Mouse (Mus musculus): ENCODE data around the gene Ptpn4.

Ptpn4 gene

GRCm38 (mm10) chr1:119837035-119837751 is at the start of gene Ptpn4:
Gene Ptpn4, minus strand, starts transcription at chr1:119837613.
- DNase-seq (ENCODE audit: low spot score) = peak; percentile 95

DNA sequence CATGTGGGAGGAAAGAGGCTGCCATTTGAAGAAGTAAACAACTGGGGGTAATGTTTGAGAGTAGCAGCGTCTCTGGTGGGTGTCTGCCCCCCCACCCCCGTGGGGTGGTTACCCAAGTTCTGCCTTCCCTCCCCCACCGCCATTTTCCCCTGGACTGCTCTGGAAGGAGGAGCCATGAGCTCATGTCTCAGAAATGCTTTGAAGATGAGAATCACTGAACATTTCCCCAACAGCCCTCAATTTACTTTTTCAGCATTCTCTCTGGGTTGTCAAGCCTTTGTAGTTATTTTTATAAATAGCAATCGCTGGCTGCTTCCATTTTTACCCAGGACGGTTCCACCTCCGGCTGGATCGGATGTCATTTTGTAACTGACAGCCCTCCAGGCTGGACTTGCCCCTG is 48.9 kb upstream of the Ptpn4 start:
- DNase-seq (ENCODE audit: low spot score) = no peak

DNA sequence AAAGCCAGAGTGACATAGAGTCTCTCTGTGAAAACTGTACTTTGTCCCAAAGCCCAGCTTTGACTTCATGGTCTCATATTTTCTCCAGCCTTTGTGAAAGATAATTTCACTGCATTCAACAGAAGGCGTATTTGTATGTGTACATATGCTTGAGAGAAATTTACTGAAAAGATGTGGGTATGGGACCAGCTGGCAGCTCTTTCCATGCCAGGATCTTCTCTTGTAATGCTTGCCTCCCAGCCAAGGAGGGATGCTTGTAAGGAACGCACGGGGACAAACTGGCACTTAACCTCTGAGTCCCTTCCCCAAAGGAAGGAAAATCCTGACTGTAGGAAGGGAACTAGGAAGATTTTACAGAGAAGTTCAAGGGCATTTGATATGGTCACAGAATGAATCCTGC is 46.9 kb upstream of the Ptpn4 start:
- DNase-seq (ENCODE audit: low spot score) = no peak

DNA sequence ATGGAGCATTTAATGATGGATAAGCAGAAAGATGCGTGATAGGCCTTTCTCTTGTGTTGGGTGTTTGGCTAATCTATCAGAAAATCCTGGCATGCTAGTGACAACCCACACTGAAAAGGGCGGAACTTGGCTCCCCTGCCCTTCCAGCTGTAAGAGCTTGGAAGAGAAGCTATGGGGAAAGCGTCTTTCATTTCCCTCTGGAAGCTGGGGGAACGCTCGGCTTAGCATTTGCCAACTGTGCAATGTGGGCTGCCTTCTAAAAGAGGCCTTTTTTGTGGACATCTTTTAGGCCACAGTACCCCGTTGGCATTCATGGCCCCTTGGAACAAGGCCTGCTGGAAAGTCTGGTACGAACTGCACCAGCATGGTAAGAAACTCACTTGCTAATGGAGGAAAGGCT is 41.5 kb upstream of the Ptpn4 start:
- no peak for DNase-seq (ENCODE audit: low spot score)

DNA sequence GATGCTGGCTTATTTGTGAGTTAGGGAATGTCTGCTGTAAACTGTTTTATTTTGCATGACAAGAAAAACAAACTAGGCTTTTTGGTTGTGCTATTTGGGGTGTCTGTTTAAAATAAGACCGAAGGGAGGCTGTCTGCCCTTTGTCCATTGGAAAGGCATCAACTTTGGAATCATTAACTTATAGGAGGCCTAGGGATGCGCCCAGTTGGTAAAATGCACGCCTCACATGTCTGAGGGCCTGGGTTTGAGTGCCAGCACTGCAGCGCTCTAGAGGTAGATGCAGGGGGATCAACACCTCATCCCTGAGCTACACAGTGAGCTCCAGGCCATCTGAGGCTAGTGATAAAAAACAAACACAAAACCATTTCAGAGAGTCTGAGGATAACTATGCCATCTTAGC is 40.1 kb upstream of the Ptpn4 start:
- DNase-seq (ENCODE audit: low spot score) = no peak

DNA sequence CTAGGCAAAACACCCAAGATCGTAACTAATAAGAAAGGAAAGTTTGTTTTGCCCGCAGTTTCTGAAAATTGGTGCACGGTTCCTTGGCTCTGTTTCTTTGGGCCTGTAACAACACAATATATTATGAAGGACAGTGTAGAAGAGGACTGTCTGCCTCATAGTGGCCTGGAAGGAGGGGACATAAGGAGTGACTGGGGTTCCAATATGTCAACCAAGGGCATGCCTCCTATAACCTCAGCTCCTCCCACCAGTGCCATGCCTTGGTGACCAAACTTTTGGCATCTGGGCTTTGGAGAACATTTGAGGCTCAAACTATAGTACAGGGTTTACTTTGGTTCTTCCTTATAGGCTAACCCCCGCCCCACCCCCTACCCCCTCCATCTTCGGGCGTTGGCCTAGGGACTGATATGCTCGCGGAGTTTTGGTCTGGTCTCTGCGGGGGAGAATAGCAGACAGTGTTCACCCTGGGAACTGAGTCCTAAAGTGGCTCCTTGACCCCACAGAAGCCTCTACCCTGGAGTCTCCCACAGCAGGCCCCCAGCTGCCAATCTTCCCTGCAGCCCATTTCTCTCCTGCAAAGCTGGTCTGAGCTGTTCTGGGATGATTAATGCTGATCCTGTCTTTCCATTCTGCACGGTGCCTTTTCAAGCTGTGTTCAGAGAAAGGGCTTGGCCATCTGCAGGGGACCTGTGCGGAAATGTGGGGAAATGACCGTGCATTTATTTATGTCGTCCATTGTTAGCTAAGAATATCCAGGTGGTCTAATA is 31.2 kb upstream of the Ptpn4 start:
- no peak for DNase-seq (ENCODE audit: low spot score)

- DNase-seq (ENCODE audit: low spot score) = no peak
Measured at GRCm38 (mm10) chr1:119867300-119867699, 29.9 kb upstream of the Ptpn4 start.

- DNase-seq (ENCODE audit: low spot score) = no peak
Measured at GRCm38 (mm10) chr1:119865311-119865710, 27.9 kb upstream of the Ptpn4 start.

- DNase-seq (ENCODE audit: low spot score) = no peak
Measured at GRCm38 (mm10) chr1:119863507-119864296, 26.3 kb upstream of the Ptpn4 start.

DNA sequence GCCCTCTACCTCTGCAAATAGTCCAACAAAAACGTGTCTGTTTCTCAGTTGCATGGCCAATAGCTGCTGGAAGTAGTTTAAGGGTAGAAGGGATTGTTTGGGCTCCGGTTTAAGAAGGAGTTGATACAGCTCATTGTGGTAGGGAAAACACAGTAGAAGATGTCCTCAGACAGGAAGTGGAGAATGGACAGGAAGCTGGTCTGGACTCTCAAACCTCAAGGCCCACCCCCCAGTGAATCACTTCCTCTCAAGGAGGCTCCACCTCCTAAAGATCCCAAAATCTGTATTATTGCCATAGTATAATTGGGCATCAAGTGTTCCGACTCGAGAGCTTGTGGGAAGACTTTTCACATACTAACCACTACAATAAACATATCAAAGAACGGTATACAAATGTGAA is 22.2 kb upstream of the Ptpn4 start:
- no peak for DNase-seq (ENCODE audit: low spot score)

DNA sequence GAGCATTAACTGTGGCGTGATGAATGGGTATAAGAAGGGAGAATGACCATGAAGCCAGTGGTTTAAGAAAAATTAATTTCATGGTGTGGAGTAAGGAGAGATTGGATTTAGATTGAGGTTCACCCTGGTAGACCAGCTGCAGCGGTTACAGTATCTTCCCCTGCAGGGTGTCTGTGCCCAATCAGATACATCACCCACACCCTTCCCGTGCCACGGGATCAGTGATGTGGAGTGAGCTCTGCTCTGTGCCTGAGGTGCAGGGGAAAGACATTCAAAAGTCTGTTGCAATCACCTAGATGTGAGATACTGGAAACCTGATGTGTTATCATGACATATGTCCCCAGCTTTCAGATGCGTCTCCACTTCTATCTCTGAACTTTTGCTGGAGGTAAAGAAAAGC is 15.6 kb upstream of the Ptpn4 start:
- no peak for DNase-seq (ENCODE audit: low spot score)

DNA sequence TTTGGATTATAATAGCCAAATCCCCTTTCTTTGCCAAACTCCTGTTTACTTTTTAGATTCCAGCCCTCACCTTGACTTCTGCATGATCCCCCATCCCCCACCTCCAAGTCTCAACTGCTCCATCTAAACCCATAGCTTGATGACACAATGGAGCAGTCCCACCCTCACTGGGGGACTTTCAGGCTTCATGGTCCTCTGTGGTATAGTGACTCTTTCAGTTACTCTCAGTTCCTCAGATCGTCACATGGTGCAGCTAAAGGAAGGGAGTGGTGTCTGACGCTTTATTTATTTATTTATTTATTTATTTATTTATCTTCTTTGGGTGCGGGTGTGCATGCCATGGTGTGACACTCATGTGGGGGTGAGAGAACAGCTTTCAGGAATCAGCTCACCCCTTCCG is 14.9 kb upstream of the Ptpn4 start:
- DNase-seq (ENCODE audit: low spot score) = no peak

- no peak for DNase-seq (ENCODE audit: low spot score)
Measured at GRCm38 (mm10) chr1:119849146-119849935, 11.9 kb upstream of the Ptpn4 start.

- DNase-seq (ENCODE audit: low spot score) = no peak
Measured at GRCm38 (mm10) chr1:119845321-119845720, 7.9 kb upstream of the Ptpn4 start.

GRCm38 (mm10) chr1:119843121-119843520 is 5.7 kb upstream of the Ptpn4 start:
- DNase-seq (ENCODE audit: low spot score) = no peak

- no peak for DNase-seq (ENCODE audit: low spot score)
Measured at GRCm38 (mm10) chr1:119838241-119838640, 828 bp upstream of the Ptpn4 start.

- no peak for DNase-seq (ENCODE audit: low spot score)
Measured at GRCm38 (mm10) chr1:119836479-119837015, 866 bp downstream of the Ptpn4 start.

DNA sequence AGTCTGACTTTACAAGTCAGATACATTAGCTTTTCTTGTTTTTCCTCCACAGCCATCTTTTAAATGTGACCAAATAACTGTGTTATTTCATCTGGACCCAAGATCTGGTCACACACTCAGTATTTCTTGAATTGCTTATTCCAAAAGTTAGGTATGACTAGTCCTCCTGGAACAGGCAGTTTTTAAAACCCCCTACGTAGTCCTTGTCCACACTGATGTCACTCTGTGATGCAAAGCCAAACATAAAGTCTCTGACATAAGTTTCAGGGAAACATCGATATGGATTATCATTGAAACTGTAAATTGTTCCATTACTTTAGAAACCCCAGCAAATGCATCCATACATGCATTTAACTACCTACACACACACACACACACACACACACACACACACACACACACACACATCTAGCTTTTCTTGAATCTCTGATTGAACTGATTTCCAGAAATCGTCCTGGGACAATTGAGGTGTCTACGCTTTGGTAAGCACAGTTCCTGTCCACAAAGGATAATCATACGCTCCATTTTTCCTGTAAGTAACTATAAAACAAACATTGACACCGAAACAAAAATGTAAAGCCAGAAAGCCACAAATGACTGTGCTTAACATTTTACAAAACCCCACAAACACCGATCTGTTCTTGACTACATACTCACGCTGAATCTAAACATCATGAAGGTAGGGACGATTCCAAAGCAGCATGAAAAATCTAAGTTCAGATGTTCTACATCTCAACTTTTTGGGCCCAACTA is 1.5 kb downstream of the Ptpn4 start:
- DNase-seq (ENCODE audit: low spot score) = no peak

DNA sequence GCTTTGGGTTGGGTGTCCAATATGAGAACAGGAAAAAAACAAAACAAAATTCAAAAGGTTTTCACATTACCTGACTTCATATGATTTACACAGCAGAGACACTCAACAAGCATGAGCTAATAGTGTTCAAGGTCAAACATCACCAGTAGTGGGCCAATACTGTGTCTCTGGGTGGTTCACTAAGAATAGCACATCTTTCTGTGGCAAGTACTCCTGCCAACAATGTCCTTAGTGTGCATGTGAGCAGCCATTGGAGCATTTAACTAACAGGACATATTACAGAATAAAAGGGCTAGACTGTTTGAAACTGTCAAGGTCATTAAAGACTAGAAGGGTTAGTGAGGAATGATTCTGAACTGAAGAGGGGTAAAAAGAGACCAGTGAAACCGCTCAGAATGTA is 9.3 kb downstream of the Ptpn4 start:
- DNase-seq (ENCODE audit: low spot score) = no peak

- DNase-seq (ENCODE audit: low spot score) = peak; percentile 28
Measured at GRCm38 (mm10) chr1:119818704-119819103, 18.7 kb downstream of the Ptpn4 start.

DNA sequence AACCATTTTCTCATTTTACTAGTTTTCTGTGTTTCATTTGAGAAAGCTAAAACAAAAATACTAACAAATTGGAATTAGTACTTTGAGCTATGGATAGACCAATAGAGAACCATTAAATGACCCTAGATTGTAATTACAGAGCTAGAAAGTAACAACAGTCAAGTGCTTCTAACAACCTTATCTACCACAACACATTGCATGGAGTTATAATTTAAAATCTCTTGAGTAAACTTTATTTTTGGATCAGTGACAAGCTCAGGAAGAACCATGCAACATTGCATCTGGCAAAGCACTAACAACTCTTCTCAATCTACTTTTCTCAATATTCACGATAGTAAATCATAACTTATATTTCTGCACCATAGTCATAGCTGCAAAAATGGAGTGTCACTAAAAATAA is 29.7 kb downstream of the Ptpn4 start:
- DNase-seq (ENCODE audit: low spot score) = no peak
